In the genomic region with DNA sequence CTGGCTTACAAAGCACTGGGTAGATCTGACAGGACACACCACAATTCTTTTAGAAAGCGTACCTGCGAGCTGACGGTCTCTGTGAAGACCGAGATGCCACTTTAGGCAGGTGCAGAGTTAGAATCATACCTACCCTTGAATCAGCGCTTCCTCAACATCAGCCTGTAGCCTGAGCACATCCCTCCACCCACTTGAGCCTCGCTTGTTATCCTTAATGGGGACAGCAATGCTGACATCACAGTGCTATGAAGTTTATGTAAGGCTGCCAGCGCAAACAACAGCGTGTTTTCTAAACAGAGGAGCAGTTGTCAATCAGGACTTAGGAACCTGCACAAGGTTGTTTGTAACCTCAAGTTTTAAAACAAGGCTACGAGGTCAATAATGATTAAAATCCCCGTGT, we compare ENCODE assay signal across 8 mouse cellular contexts. TPM values are rescaled to one million over a fixed set of nuclear protein-coding genes. Genes with fewer than 3 reads are reported as not detected.
A peak's percentile ranks its signal among the peaks of the same experiment; 100 is the strongest.
DNase-seq lines count a peak whose midpoint lies in the region; ATAC-seq and TF ChIP-seq lines count a peak whose summit lies in the region.

No protein-coding gene starts in this region.

- H3K27ac ChIP-seq in forebrain, embryonic 10.5 days = peak overlapping the region; percentile 75
- no peak overlapping the region for H3K27ac ChIP-seq in hindbrain, postnatal 0 days
- H3K27ac ChIP-seq in limb, embryonic 15.5 days = no peak overlapping the region
- H3K27ac ChIP-seq in midbrain, postnatal 0 days (ENCODE audit: low read depth, low read length) = no peak overlapping the region

- peak; percentile 30 for ATAC-seq in hindbrain, postnatal 0 days
- ATAC-seq in limb, embryonic 15.5 days (ENCODE audit: insufficient number of reproducible peaks, low FRiP score, low TSS enrichment, low read depth) = no peak
- no peak for ATAC-seq in midbrain, postnatal 0 days (ENCODE audit: low FRiP score)
- ATAC-seq in activated CD4-positive, CD25-positive, alpha-beta regulatory T cell, adult 4 months = no peak

- H3K9ac ChIP-seq in hindbrain, postnatal 0 days (replicated peaks; ENCODE audit: low read length) = peak overlapping the region; percentile 53
- peak overlapping the region; percentile 39 for H3K9ac ChIP-seq in limb, embryonic 15.5 days
- peak overlapping the region; percentile 42 for H3K9ac ChIP-seq in midbrain, postnatal 0 days (replicated peaks; ENCODE audit: low read length, poor library complexity, severe bottlenecking)

- H3K27me3 ChIP-seq in forebrain, embryonic 10.5 days (ENCODE audit: poor library complexity, severe bottlenecking) = no peaks in the 10 kb centered on the region
- no peaks in the 10 kb centered on the region for H3K27me3 ChIP-seq in hindbrain, postnatal 0 days (ENCODE audit: insufficient read depth, low read length)
- H3K27me3 ChIP-seq in limb, embryonic 15.5 days = no peaks in the 10 kb centered on the region
- no peaks in the 10 kb centered on the region for H3K27me3 ChIP-seq in midbrain, postnatal 0 days (ENCODE audit: insufficient read depth, low read length)

- H3K9me3 ChIP-seq in forebrain, embryonic 10.5 days = no peaks in the 10 kb centered on the region
- H3K9me3 ChIP-seq in hindbrain, postnatal 0 days (ENCODE audit: low read length) = no peaks in the 10 kb centered on the region
- H3K9me3 ChIP-seq in limb, embryonic 15.5 days = no peaks in the 10 kb centered on the region
- H3K9me3 ChIP-seq in midbrain, postnatal 0 days (ENCODE audit: low read length) = no peaks in the 10 kb centered on the region

- peak; percentile 14 for DNase-seq in lung, adult 2 months
- DNase-seq in lung, postnatal 4 days = no peak
- DNase-seq in forebrain, embryonic 10.5 days (ENCODE audit: extremely low spot score, low spot score) = no peak
- DNase-seq in hindbrain, postnatal 0 days (ENCODE audit: low spot score) = peak; percentile 9
- DNase-seq in midbrain, postnatal 0 days (ENCODE audit: low spot score) = peak; percentile 4
- no peak for DNase-seq in spleen, postnatal 14 days (ENCODE audit: low spot score in 2 of 2)

- no peaks in the 10 kb centered on the region for H3K36me3 ChIP-seq in forebrain, embryonic 10.5 days (replicated peaks)
- no peaks in the 10 kb centered on the region for H3K36me3 ChIP-seq in hindbrain, postnatal 0 days (ENCODE audit: insufficient read depth, low read length)
- no peaks in the 10 kb centered on the region for H3K36me3 ChIP-seq in limb, embryonic 15.5 days
- no peaks in the 10 kb centered on the region for H3K36me3 ChIP-seq in midbrain, postnatal 0 days (ENCODE audit: insufficient read depth, low read length)

- 20% methylated on average over 10 of the region's 10 CpGs for WGBS in lung, adult 2 months
- 23% methylated on average over 10 of the region's 10 CpGs for WGBS in forebrain, embryonic 10.5 days
- WGBS in hindbrain, postnatal 0 days = 23% methylated on average over 10 of the region's 10 CpGs
- WGBS in limb, embryonic 15.5 days = 17% methylated on average over 10 of the region's 10 CpGs
- WGBS in midbrain, postnatal 0 days = 17% methylated on average over 10 of the region's 10 CpGs

- TF ChIP-seq CTCF in lung, adult 2 months (IDR thresholded peaks at IDR 0.05; ENCODE audit: insufficient read depth, low read length) = no peak
- TF ChIP-seq CTCF in hindbrain, postnatal 0 days (IDR thresholded peaks at IDR 0.05; ENCODE audit: low read depth) = no peak
- no peak for TF ChIP-seq CTCF in midbrain, postnatal 0 days (IDR thresholded peaks at IDR 0.05)

- peak overlapping the region; percentile 65 for H3K4me3 ChIP-seq in lung, adult 2 months (replicated peaks; ENCODE audit: extremely low read depth, low read depth, low read length)
- peak overlapping the region; percentile 58 for H3K4me3 ChIP-seq in forebrain, embryonic 10.5 days
- peak overlapping the region; percentile 53 for H3K4me3 ChIP-seq in hindbrain, postnatal 0 days (ENCODE audit: low read length)
- H3K4me3 ChIP-seq in limb, embryonic 15.5 days = peak overlapping the region; percentile 45
- peak overlapping the region; percentile 48 for H3K4me3 ChIP-seq in midbrain, postnatal 0 days (ENCODE audit: low read depth, low read length)

- no peaks in the 10 kb centered on the region for H3K4me1 ChIP-seq in lung, adult 2 months (ENCODE audit: control insufficient read depth, insufficient read depth, low read length)
- H3K4me1 ChIP-seq in forebrain, embryonic 10.5 days = peaks cover 11% of the 10 kb centered on the region
- no peaks in the 10 kb centered on the region for H3K4me1 ChIP-seq in hindbrain, postnatal 0 days (ENCODE audit: insufficient read depth, low read length)
- 0 out of 2 replicates have a peak, but pooled peaks cover 5% of the 10 kb centered on the region for H3K4me1 ChIP-seq in limb, embryonic 15.5 days
- H3K4me1 ChIP-seq in midbrain, postnatal 0 days (ENCODE audit: insufficient read depth, low read length) = no peaks in the 10 kb centered on the region

- H3K4me2 ChIP-seq in hindbrain, postnatal 0 days (ENCODE audit: low read depth, low read length) = peak overlapping the region; percentile 85
- H3K4me2 ChIP-seq in limb, embryonic 15.5 days = peak overlapping the region; percentile 70
- peak overlapping the region; percentile 83 for H3K4me2 ChIP-seq in midbrain, postnatal 0 days (ENCODE audit: low read depth, low read length, poor library complexity, severe bottlenecking)

- no peak for TF ChIP-seq POLR2A in lung, adult 2 months (IDR thresholded peaks at IDR 0.05; ENCODE audit: borderline replicate concordance, extremely low read depth, low read depth, low read length)

RNA-seq across cellular contexts. Expression of gene Ctsl, which starts 27.1 kb away (rescaled TPM):
- 62.8 and 98.1 TPM in 2 replicates for polyA plus RNA-seq in lung, adult 2 months (2012; rRNA removed)
- 135 and 141 TPM in 2 replicates for polyA plus RNA-seq in forebrain, embryonic 10.5 days (2016; fragmentation: Nextera tagmentation; extraction: Ambion mirVana)
- total RNA-seq in hindbrain, postnatal 0 days (2014; rRNA removed) = 103 and 116 TPM in 2 replicates
- 203 and 219 TPM in 2 replicates for polyA plus RNA-seq in hindbrain, postnatal 0 days (2015; fragmentation: Nextera tagmentation; extraction: Ambion mirVana)
- polyA plus RNA-seq in limb, embryonic 15.5 days (2015; fragmentation: Nextera tagmentation; extraction: Ambion mirVana) = 242 and 254 TPM in 2 replicates
- 185 and 214 TPM in 2 replicates for total RNA-seq in midbrain, postnatal 0 days (2014; rRNA removed)
- 174 and 196 TPM in 2 replicates for polyA plus RNA-seq in midbrain, postnatal 0 days (2015; fragmentation: Nextera tagmentation; extraction: Ambion mirVana)
- 1 to 10 TPM; 3.8 to 4.2 TPM for polyA plus RNA-seq in activated CD4-positive, CD25-positive, alpha-beta regulatory T cell, adult 4 months (2017; shearing (Covaris generic))

RNA-seq across cellular contexts. Expression of gene Aaed1, which starts 31.1 kb away (rescaled TPM):
- polyA plus RNA-seq in lung, adult 2 months (2012; rRNA removed) = 17.8 and 18.0 TPM in 2 replicates
- 26.3 and 27.2 TPM in 2 replicates for polyA plus RNA-seq in forebrain, embryonic 10.5 days (2016; fragmentation: Nextera tagmentation; extraction: Ambion mirVana)
- 10.5 and 13.5 TPM in 2 replicates for total RNA-seq in hindbrain, postnatal 0 days (2014; rRNA removed)
- polyA plus RNA-seq in hindbrain, postnatal 0 days (2015; fragmentation: Nextera tagmentation; extraction: Ambion mirVana) = 16.0 and 18.6 TPM in 2 replicates
- 44.8 and 46.3 TPM in 2 replicates for polyA plus RNA-seq in limb, embryonic 15.5 days (2015; fragmentation: Nextera tagmentation; extraction: Ambion mirVana)
- total RNA-seq in midbrain, postnatal 0 days (2014; rRNA removed) = 12.3 and 12.6 TPM in 2 replicates
- 12.0 and 13.5 TPM in 2 replicates for polyA plus RNA-seq in midbrain, postnatal 0 days (2015; fragmentation: Nextera tagmentation; extraction: Ambion mirVana)
- polyA plus RNA-seq in activated CD4-positive, CD25-positive, alpha-beta regulatory T cell, adult 4 months (2017; shearing (Covaris generic)) = 10 to 100 TPM in 1 of 2 experiments, 1 to 10 TPM in 1; 9.0 to 13.8 TPM

Comparison
In these comparisons a context has a peak if more than half of its experiments do, and no peak if none do; other contexts are left out.
1. DNase-seq: peak in lung, adult 2 months (single experiment), hindbrain, postnatal 0 days (single experiment) and midbrain, postnatal 0 days (single experiment); none in lung, postnatal 4 days (0 of 2), forebrain, embryonic 10.5 days (single experiment) and spleen, postnatal 14 days (0 of 2).
2. RNA of gene Ctsl, which starts 27.1 kb away (polyA plus RNA-seq): 242 to 254 TPM in limb, embryonic 15.5 days, 203 to 219 TPM in hindbrain, postnatal 0 days, 174 to 196 TPM in midbrain, postnatal 0 days, 135 to 141 TPM in forebrain, embryonic 10.5 days and 62.8 to 98.1 TPM in lung, adult 2 months; 3.8 to 4.2 TPM in activated CD4-positive, CD25-positive, alpha-beta regulatory T cell, adult 4 months; every median in the first group is over 10 times any median in the second.
3. Peak in every context shown above with its lines, with median percentiles within 50 percentile points of each other: H3K4me3 ChIP-seq, H3K4me2 ChIP-seq and H3K9ac ChIP-seq.